Mouse (Mus musculus) intestine, embryonic 15.5 days (tissue): ENCODE data around the gene Soat2. TPM values are rescaled to one million over a fixed set of nuclear protein-coding genes. Genes with fewer than 3 reads are reported as not detected.
"Not testable (repeated sequence)": the region's sequence is repeated elsewhere in the genome, so short reads cannot be mapped to it uniquely, and the experiment has no call there.

ENCODE experiments used
- ATAC-seq: fragments of 200-750 bp; cut with Nextera tagmentation; 2 replicates; pipeline ENCODE4 v1.8.0; 2017; ENCODE audit warnings: moderate TSS enrichment, moderate library complexity
- H3K27ac ChIP-seq: fragments of 300-500 bp; sonication (generic); 2 replicates; pipeline ENCODE4 v1.5.1; 2015; ENCODE audit warnings: mild to moderate bottlenecking, inconsistent platforms
- H3K27me3 ChIP-seq: fragments of 300-500 bp; sonication (generic); replicated peaks from 2 replicates; pipeline ENCODE4 v1.6.1; 2015; ENCODE audit warnings: inconsistent platforms
- H3K36me3 ChIP-seq: fragments of 300-500 bp; sonication (generic); 2 replicates; pipeline ENCODE4 v1.6.1; 2015; ENCODE audit warnings: inconsistent platforms
- H3K4me1 ChIP-seq: fragments of 300-500 bp; sonication (generic); replicated peaks from 2 replicates; pipeline ENCODE4 v1.6.1; 2015; ENCODE audit warnings: inconsistent platforms
- H3K4me2 ChIP-seq: fragments of 300-500 bp; sonication (generic); replicated peaks from 2 replicates; pipeline ENCODE4 v1.6.1; 2015; ENCODE audit warnings: mild to moderate bottlenecking, inconsistent platforms
- H3K4me3 ChIP-seq: fragments of 300-500 bp; sonication (generic); replicated peaks from 2 replicates; pipeline ENCODE4 v1.5.1; 2015; ENCODE audit warnings: inconsistent platforms
- H3K9ac ChIP-seq: fragments of 300-500 bp; sonication (generic); 2 replicates; pipeline ENCODE4 v1.6.1; 2015; ENCODE audit warnings: inconsistent platforms
- H3K9me3 ChIP-seq: fragments of 300-500 bp; sonication (generic); 2 replicates; pipeline ENCODE4 v1.6.1; 2016; ENCODE audit warnings: inconsistent platforms
- WGBS: fragments of 180-500 bp; shearing (Covaris S2); methylation state at CpG from one replicate; pipeline ENCODE4 v1.1.7; 2015; 5-methylcytosine and 5-hydroxymethylcytosine counted together
- polyA plus RNA-seq: library from polyadenylated mRNA; unstranded; fragments of >200 nt; fragmentation: Nextera tagmentation; extraction: Ambion mirVana; gene quantifications from 2 replicates; pipeline ENCODE4 v1.2.1, GENCODE M21; 2015

Gene Soat2
- polyA plus RNA-seq, 1 experiment from 2014 or later: 12.0 TPM

GRCm38 (mm10) chr15:102142914-102143912 lies 7.1 kb upstream of the Soat2 start:
- no peaks in the 10 kb centered on the region for H3K36me3 ChIP-seq
- no peaks in the 10 kb centered on the region for H3K9me3 ChIP-seq
- peaks cover 17% of the 10 kb centered on the region for H3K4me1 ChIP-seq
- 52% methylated on average over 23 of the region's 23 CpGs for WGBS
- no peak for ATAC-seq
- H3K4me2 ChIP-seq: no peak overlapping the region
- H3K9ac ChIP-seq: 0 out of 2 replicates have a peak overlapping the region, but pooled peaks have one; percentile 15
- H3K27ac ChIP-seq: no peak overlapping the region
- H3K4me3 ChIP-seq: no peak overlapping the region
- H3K27me3 ChIP-seq: peaks cover 24% of the 10 kb centered on the region

GRCm38 (mm10) chr15:102144274-102144711 lies 6.0 kb upstream of the Soat2 start, which contains the start of gene Igfbp6:
Gene Igfbp6 (plus strand): TSS chr15:102144362.
- H3K36me3 ChIP-seq: no peaks in the 10 kb centered on the region
- ATAC-seq: no peak
- H3K9ac ChIP-seq: peak within 1 kb of the TSS; percentile 29; the same call in 1 of the 2 replicates
- peak within 1 kb of the TSS; percentile 50 for H3K4me2 ChIP-seq
- 22% methylated on average over 22 of the region's 22 CpGs for WGBS
- H3K27ac ChIP-seq: no peak within 1 kb of the TSS
- H3K4me3 ChIP-seq: peak within 1 kb of the TSS; percentile 10
- H3K27me3 ChIP-seq: peaks cover 24% of the 10 kb centered on the region
- H3K9me3 ChIP-seq: no peaks in the 10 kb centered on the region
- H3K4me1 ChIP-seq: peaks cover 22% of the 10 kb centered on the region

DNA sequence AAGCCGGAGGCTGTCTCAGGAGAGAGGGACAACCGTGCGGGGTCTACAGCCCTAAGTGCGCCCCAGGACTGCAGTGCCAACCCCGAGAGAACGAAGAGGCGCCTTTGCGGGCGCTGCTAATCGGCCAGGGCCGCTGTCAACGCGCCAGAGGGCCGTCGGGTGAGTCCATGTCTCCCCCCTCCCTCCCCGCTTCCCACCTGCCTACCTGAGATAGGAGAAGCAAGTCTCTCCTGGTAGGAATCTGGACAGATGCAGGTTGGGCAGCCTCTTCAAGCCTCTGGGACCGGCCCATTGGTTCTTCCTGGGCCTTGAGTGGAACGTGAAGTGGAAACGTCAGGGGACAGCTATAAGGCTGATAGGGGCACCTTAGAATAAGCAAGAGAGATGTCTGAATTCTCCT lies 5.6 kb upstream of the Soat2 start:
- H3K4me3 ChIP-seq: peak overlapping the region; percentile 10
- H3K27ac ChIP-seq: no peak overlapping the region

DNA sequence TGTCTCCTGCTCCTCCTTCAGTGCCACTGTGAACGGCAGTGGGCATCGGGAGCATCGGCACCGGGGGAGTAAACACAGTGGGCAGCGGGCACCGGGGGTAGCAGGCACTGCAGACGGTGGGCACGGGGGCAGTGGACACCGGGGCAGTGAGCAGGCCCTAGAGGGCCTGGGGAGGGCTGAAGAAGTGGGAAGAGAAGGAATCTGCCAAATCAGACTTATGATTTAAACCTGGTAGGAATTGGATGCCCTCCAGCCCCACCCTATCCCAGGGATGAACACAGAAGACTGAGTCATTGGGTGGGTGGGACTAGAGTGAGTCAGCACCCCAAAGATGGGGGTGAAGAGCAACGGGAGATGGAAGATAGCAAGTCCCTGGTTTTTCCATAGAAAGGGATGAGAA lies 5.0 kb upstream of the Soat2 start:
- no peak overlapping the region for H3K27ac ChIP-seq
- no peaks in the 10 kb centered on the region for H3K9me3 ChIP-seq
- no peaks in the 10 kb centered on the region for H3K36me3 ChIP-seq
- H3K4me1 ChIP-seq: peaks cover 29% of the 10 kb centered on the region
- ATAC-seq: no peak
- peaks cover 24% of the 10 kb centered on the region for H3K27me3 ChIP-seq
- H3K9ac ChIP-seq: no peak overlapping the region
- no peak overlapping the region for H3K4me2 ChIP-seq
- 0 out of 2 replicates have a peak overlapping the region, but pooled peaks have one; percentile 10 for H3K4me3 ChIP-seq
- 84% methylated on average over 10 of the region's 10 CpGs for WGBS

More for the DNA sequence above, 5.6 kb upstream of the Soat2 start:
- peak overlapping the region; percentile 29; the same call in 1 of the 2 replicates for H3K9ac ChIP-seq
- H3K27me3 ChIP-seq: peaks cover 24% of the 10 kb centered on the region
- no peaks in the 10 kb centered on the region for H3K9me3 ChIP-seq
- H3K4me2 ChIP-seq: peak overlapping the region; percentile 50
- ATAC-seq: no peak
- 18% methylated on average over 19 of the region's 19 CpGs for WGBS
- H3K4me1 ChIP-seq: peaks cover 24% of the 10 kb centered on the region
- H3K36me3 ChIP-seq: no peaks in the 10 kb centered on the region

DNA sequence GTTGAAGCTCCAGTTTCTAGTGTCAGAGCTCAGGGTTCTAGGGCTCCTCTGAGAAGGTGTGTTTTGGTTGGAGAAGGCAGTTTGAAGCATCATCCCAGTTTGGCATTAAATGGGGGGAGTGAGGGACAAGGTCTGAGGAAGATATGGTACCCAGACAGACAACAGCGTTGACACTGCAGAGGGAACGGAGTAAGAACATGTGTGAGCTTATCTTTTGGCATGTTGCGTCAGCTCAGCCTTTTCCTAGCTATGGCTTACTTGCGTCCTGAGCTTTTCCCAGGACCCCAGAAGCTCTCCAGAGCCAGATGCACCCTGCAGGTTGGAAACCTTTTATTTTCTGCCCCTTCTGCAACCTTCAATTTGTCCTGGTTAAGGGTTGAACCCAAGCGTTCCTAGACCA lies 4.2 kb upstream of the Soat2 start:
- Histone ChIP-seq H3K27me3 (peaks cover 24% of the 10 kb centered on the region), H3K4me1 (peaks cover 36% of the 10 kb centered on the region), H3K9ac (no peak overlapping the region), H3K4me3 (no peak overlapping the region), H3K9me3 (no peaks in the 10 kb centered on the region), H3K27ac (no peak overlapping the region), H3K36me3 (no peaks in the 10 kb centered on the region), H3K4me2 (no peak overlapping the region)
- no peak for ATAC-seq
- 84% methylated on average over 5 of the region's 5 CpGs for WGBS

GRCm38 (mm10) chr15:102146882-102147281 lies 3.4 kb upstream of the Soat2 start:
- Histone ChIP-seq H3K9ac (no peak overlapping the region), H3K27ac (no peak overlapping the region), H3K27me3 (peaks cover 24% of the 10 kb centered on the region), H3K9me3 (no peaks in the 10 kb centered on the region), H3K4me1 (peaks cover 36% of the 10 kb centered on the region), H3K4me2 (no peak overlapping the region), H3K36me3 (no peaks in the 10 kb centered on the region), H3K4me3 (no peak overlapping the region)
- WGBS: 7% methylated on average over 1 of the region's 1 CpGs
- ATAC-seq: no peak

DNA sequence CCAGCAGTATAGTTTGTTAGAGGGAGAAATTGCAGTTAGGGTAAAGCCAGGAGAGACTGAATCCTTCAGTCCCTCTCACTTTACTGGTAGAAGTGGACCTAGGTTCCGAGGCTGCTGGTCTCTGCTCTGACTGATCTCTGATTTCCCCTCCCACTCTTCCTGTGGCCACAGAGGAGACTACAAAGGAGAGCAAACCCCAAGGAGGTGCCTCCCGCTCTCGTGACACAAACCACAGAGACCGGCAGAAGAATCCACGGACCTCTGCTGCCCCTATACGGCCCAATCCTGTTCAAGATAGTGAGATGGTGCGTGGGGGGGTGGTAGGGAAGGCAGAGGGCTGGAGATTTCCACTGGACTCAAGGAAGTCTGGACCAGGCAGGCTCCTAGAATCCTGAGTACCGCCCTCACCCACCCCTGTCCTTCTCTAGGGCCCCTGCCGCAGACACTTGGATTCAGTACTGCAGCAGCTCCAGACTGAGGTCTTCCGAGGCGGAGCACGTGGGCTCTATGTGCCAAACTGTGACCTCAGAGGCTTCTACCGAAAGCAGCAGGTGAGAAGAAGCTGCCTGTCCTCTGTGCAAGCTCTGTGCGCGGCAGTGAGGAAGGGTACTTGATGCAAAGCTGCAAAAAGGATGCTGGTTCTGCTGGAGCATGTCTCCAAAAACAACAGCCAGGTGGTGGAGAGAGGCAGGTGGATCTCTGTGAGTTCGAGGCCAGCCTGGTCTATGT lies 2.5 kb upstream of the Soat2 start:
- Histone ChIP-seq H3K9me3 (no peaks in the 10 kb centered on the region), H3K27ac (no peak overlapping the region), H3K36me3 (no peaks in the 10 kb centered on the region), H3K4me2 (no peak overlapping the region), H3K27me3 (peaks cover 24% of the 10 kb centered on the region), H3K9ac (0 out of 2 replicates have a peak overlapping the region, but pooled peaks have one; percentile 3), H3K4me1 (peaks cover 36% of the 10 kb centered on the region), H3K4me3 (no peak overlapping the region)
- WGBS: 65% methylated on average over 16 of the region's 16 CpGs
- ATAC-seq: no peak

GRCm38 (mm10) chr15:102149561-102149960 lies 765 bp upstream of the Soat2 start:
- Histone ChIP-seq H3K4me1 (peaks cover 26% of the 10 kb centered on the region), H3K9me3 (no peaks in the 10 kb centered on the region), H3K36me3 (no peaks in the 10 kb centered on the region), H3K27me3 (peaks cover 13% of the 10 kb centered on the region), H3K27ac (peak overlapping the region; percentile 81; the same call in 1 of the 2 replicates), H3K4me2 (peak overlapping the region; percentile 53; the same call in 1 of the 2 replicates), H3K4me3 (no peak overlapping the region), H3K9ac (no peak overlapping the region)
- 50% methylated on average over 4 of the region's 4 CpGs for WGBS
- peak; percentile 26; the same call in 1 of the 2 replicates for ATAC-seq

- Histone ChIP-seq H3K4me3 (no peak overlapping the region), H3K36me3 (no peaks in the 10 kb centered on the region), H3K9ac (no peak overlapping the region), H3K27me3 (no peaks in the 10 kb centered on the region), H3K4me1 (peaks cover 23% of the 10 kb centered on the region), H3K27ac (no peak overlapping the region), H3K9me3 (no peaks in the 10 kb centered on the region), H3K4me2 (no peak overlapping the region)
- ATAC-seq: no peak
- WGBS: 57% methylated on average over 4 of the region's 4 CpGs
Measured at GRCm38 (mm10) chr15:102152646-102153045, 2.3 kb downstream of the Soat2 start.

- H3K4me2 ChIP-seq, H3K9me3 ChIP-seq, H3K9ac ChIP-seq, H3K27me3 ChIP-seq, ATAC-seq, H3K27ac ChIP-seq, H3K36me3 ChIP-seq, H3K4me3 ChIP-seq: not testable (repeated sequence)
- H3K4me1 ChIP-seq: peaks cover 10% of the 10 kb centered on the region
- WGBS: 93% methylated on average over 6 of the region's 6 CpGs
Measured at GRCm38 (mm10) chr15:102155006-102155405, 4.7 kb downstream of the Soat2 start.

GRCm38 (mm10) chr15:102156836-102157235 lies 6.5 kb downstream of the Soat2 start:
- Histone ChIP-seq H3K4me3 (no peak overlapping the region), H3K4me2 (no peak overlapping the region), H3K27me3 (no peaks in the 10 kb centered on the region), H3K36me3 (no peaks in the 10 kb centered on the region), H3K27ac (no peak overlapping the region), H3K9me3 (no peaks in the 10 kb centered on the region), H3K4me1 (no peaks in the 10 kb centered on the region), H3K9ac (no peak overlapping the region)
- no peak for ATAC-seq
- 41% methylated on average over 20 of the region's 20 CpGs for WGBS
